Mouse (Mus musculus) midbrain, postnatal 0 days (tissue): ENCODE results near the gene Slc5a3. TPM values are rescaled to one million over a fixed set of nuclear protein-coding genes. Genes with fewer than 3 reads are reported as not detected.

Experiments
- ATAC-seq: fragments of 200-750 bp; cut with Nextera tagmentation; 2 replicates; pipeline ENCODE4 v1.8.0; 2017; ENCODE audit warnings: moderate number of reproducible peaks, mild to moderate bottlenecking, moderate TSS enrichment, moderate library complexity; ENCODE audit not compliant: low FRiP score
- DNase-seq: peaks from one replicate; pipeline ENCODE4 v3.0.0-alpha.2; 2015; ENCODE audit warnings: low spot score
- H3K27ac ChIP-seq: fragments of 300-500 bp; sonication (generic); 2 replicates; pipeline ENCODE4 v1.5.1; 2014; ENCODE audit warnings: low read depth, mild to moderate bottlenecking, low read length, mixed read lengths
- H3K27me3 ChIP-seq: fragments of 300-500 bp; sonication (generic); 2 replicates; pipeline ENCODE4 v1.6.1; 2014; ENCODE audit warnings: low read length, control low read depth, mixed read lengths; ENCODE audit not compliant: insufficient read depth
- H3K36me3 ChIP-seq: fragments of 300-500 bp; sonication (generic); 2 replicates; pipeline ENCODE4 v1.6.1; 2014; ENCODE audit warnings: low read length, control low read depth, mixed read lengths; ENCODE audit not compliant: insufficient read depth
- H3K4me1 ChIP-seq: fragments of 300-500 bp; sonication (generic); 2 replicates; pipeline ENCODE4 v1.6.1; 2014; ENCODE audit warnings: mild to moderate bottlenecking, control low read depth, antibody characterized with exemption, low read length, mixed read lengths; ENCODE audit not compliant: insufficient read depth
- H3K4me2 ChIP-seq: fragments of 300-500 bp; sonication (generic); 2 replicates; pipeline ENCODE4 v1.6.1; 2014; ENCODE audit warnings: low read depth, mild to moderate bottlenecking, low read length, mixed read lengths; ENCODE audit not compliant: poor library complexity, severe bottlenecking
- H3K4me3 ChIP-seq: fragments of 300-500 bp; sonication (generic); 2 replicates; pipeline ENCODE4 v1.5.1; 2014; ENCODE audit warnings: low read depth, mild to moderate bottlenecking, low read length, moderate library complexity
- H3K9ac ChIP-seq: fragments of 300-500 bp; sonication (generic); replicated peaks from 2 replicates; pipeline ENCODE4 v1.6.1; 2014; ENCODE audit warnings: mild to moderate bottlenecking, low read length, moderate library complexity, mixed read lengths; ENCODE audit not compliant: poor library complexity, severe bottlenecking
- H3K9me3 ChIP-seq: fragments of 300-500 bp; sonication (generic); 2 replicates; pipeline ENCODE4 v1.6.1; 2016; ENCODE audit warnings: low read length, control low read depth
- CTCF ChIP-seq: IDR thresholded peaks from 2 replicates; pipeline ENCODE4 v1.5.1; 2016; ENCODE audit warnings: antibody characterized with exemption, mild to moderate bottlenecking
- WGBS: fragments of 180-500 bp; shearing (Covaris S2); extraction: QIAGEN DNeasy Blood & Tissue Kit; methylation state at CpG from one replicate; pipeline ENCODE4 v1.1.7; 2014; 5-methylcytosine and 5-hydroxymethylcytosine counted together
- polyA plus RNA-seq: library from polyadenylated mRNA; unstranded; fragments of >200 nt; fragmentation: Nextera tagmentation; extraction: Ambion mirVana; gene quantifications from 2 replicates; pipeline ENCODE4 v1.2.1, GENCODE M21; 2015
- total RNA-seq: library from RNA; depleted of rRNA; stranded (reverse); fragments of >200 nt; gene quantifications from 2 replicates; pipeline ENCODE4 v1.2.3, GENCODE M21; 2014

The Slc5a3 gene
- total and polyA plus RNA-seq, 2 experiments from 2014 or later = 12.0 to 40.0 TPM

DNA sequence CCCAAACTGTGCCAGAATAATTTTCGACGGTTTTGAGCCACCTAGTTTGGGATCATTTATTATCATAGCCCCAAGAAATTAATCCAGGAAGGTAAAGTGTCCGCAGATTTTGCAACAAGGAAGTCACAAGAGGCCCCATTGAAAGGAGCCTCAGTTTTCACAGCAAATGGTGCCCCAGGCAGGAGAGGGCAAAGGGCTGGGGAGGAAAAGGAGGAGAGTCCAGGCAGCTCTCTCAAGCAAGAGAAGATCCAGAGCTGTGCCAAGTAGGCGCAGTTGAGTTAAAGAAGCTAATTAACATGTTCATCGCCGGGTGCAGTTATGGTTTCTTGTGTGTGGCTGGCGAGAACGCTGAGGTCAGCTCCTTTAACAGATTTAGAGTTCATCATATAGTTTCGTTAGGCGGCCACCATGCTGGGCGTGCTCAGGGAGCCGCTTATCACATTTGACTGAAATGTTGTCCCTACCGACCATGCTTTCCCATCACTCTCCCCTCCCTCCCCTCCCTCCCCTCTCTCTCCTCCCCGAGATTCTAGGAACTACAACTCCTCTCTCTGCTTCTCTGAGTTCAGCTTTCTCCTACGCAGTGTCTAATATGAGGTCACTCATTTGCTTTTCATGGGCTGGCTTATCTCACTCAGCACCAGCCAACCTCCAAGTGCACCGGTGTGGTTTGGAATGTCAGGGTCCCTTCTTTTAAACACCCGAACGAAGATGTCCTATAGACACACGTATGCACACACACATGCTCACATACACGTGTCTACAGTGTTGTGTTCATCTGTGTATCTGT lies 35.4 kb upstream of the Slc5a3 start:
- no peak overlapping the region for H3K4me3 ChIP-seq
- H3K9ac ChIP-seq = no peak overlapping the region
- no peaks in the 10 kb centered on the region for H3K9me3 ChIP-seq
- WGBS = 74% methylated on average over 20 of the region's 20 CpGs
- H3K36me3 ChIP-seq = no peaks in the 10 kb centered on the region
- no peaks in the 10 kb centered on the region for H3K27me3 ChIP-seq
- no peak overlapping the region for H3K4me2 ChIP-seq
- TF ChIP-seq CTCF = no peak
- ATAC-seq = no peak
- peak; percentile 5 for DNase-seq
- H3K4me1 ChIP-seq = no peaks in the 10 kb centered on the region
- H3K27ac ChIP-seq = no peak overlapping the region

DNA sequence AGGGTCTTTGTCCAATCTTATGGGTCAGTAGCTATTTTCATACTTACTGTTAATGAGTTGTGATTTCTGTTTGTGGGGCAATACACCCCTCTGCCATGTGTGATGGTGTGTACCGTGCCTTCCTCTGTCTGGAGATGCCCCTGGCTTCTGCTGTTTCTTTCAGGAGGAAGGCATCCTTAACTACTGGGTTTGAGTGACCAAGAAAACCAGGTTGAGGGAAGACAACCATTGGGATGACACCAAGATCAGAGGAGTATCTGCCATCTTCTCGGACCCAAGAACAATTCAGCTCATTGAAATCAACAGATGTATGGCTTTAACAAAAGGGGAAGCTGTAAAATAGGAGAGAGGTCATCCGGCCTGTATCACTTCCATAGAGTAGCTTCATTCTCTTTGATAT lies 24.8 kb upstream of the Slc5a3 start:
- ATAC-seq = no peak
- 90% methylated on average over 3 of the region's 3 CpGs for WGBS

DNA sequence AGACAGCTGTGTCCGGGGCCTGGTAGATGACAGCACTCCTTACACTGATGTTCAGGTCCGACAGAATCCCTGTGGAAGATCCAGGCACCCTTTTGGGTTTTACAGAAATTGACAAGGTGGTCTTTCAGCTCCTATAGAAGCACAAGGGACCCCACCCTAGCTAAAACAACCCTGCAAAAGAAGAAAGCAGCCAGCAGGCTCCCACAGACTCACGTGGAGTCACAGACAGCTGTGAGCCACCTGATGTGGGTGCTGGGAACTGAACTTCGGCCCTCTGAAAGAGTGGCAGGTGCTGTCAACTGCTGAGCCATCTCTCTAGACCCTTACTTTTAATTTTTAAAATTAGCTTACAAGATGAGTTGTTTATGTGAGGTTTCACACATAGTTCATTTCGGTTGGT lies 23.4 kb upstream of the Slc5a3 start:
- Histone ChIP-seq H3K4me3 (no peak overlapping the region), H3K27ac (no peak overlapping the region), H3K4me2 (no peak overlapping the region), H3K4me1 (no peaks in the 10 kb centered on the region), H3K9ac (no peak overlapping the region), H3K9me3 (no peaks in the 10 kb centered on the region), H3K27me3 (no peaks in the 10 kb centered on the region), H3K36me3 (no peaks in the 10 kb centered on the region)
- ATAC-seq (no peak), DNase-seq (no peak)
- 63% methylated on average over 5 of the region's 5 CpGs for WGBS
- no peak for TF ChIP-seq CTCF

More for the DNA sequence above, 24.8 kb upstream of the Slc5a3 start:
- Histone ChIP-seq H3K27ac (no peak overlapping the region), H3K9ac (no peak overlapping the region), H3K27me3 (no peaks in the 10 kb centered on the region), H3K9me3 (no peaks in the 10 kb centered on the region), H3K36me3 (no peaks in the 10 kb centered on the region), H3K4me1 (no peaks in the 10 kb centered on the region), H3K4me2 (no peak overlapping the region), H3K4me3 (no peak overlapping the region)
- no peak for DNase-seq
- TF ChIP-seq CTCF = no peak

DNA sequence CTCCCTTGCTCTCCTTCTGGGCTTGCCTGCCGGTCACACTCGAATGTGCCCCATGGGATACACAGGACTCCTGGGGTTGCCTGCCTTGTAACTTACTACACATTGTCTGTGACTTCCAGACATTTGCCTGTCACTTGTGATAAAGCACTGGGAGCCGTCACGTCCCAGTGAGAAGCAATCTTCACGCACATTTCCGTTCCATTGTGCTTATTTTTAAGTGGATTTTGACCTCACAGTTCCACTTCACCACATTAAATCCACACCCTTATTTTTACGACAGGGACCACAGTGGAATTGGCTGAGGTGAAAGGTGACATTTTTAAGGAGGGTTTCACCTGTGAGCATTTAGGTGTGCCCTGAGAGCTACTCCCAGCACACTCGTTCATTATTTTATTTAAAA lies 21.4 kb upstream of the Slc5a3 start:
- 39% methylated on average over 8 of the region's 8 CpGs for WGBS
- H3K9me3 ChIP-seq = no peaks in the 10 kb centered on the region
- no peak for TF ChIP-seq CTCF

DNA sequence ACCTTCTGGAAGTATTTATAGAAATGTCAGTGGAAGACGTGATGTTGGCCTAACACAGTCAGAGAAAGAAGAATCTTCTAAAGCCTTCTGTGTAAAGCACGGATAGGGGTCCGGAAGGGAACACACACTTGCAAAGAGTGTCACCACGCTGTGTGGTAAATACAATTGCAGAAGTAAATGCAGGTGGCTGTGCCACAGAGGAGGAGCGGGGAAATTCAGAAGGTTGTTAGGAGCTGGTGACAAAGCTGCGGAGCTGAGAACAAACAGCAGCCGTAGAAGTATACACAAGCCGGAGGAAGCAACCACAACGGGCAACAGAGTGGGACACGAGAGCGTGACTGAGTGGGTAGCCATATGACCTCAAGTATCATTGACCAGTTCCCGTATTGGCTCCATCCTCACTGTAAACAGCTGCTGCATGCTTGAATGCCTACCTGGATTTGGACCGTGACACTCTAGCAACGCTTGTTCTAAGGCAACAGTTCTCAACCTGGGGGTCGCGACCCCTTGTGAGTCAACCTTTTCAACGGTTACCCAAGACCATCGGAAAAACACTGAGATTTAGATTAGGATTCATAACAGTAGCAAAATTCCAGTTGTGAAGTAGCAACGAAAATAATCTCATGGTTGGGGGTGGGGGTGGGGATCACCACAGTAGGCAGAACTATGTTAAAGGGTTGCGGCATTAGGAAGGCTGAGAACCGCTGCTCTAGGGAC lies 20.1 kb upstream of the Slc5a3 start:
- DNase-seq = no peak
- Histone ChIP-seq H3K4me2 (no peak overlapping the region), H3K27me3 (no peaks in the 10 kb centered on the region), H3K9ac (no peak overlapping the region), H3K9me3 (no peaks in the 10 kb centered on the region), H3K4me1 (no peaks in the 10 kb centered on the region), H3K36me3 (no peaks in the 10 kb centered on the region), H3K4me3 (no peak overlapping the region), H3K27ac (no peak overlapping the region)
- no peak for ATAC-seq
- no peak for TF ChIP-seq CTCF
- 87% methylated on average over 21 of the region's 21 CpGs for whole genome bisulfite sequencing

More for the DNA sequence above, 21.4 kb upstream of the Slc5a3 start:
- Histone ChIP-seq H3K27me3 (no peaks in the 10 kb centered on the region), H3K4me2 (no peak overlapping the region), H3K27ac (no peak overlapping the region), H3K4me3 (no peak overlapping the region), H3K36me3 (no peaks in the 10 kb centered on the region), H3K4me1 (no peaks in the 10 kb centered on the region), H3K9ac (no peak overlapping the region)
- no peak for DNase-seq
- ATAC-seq = no peak

DNA sequence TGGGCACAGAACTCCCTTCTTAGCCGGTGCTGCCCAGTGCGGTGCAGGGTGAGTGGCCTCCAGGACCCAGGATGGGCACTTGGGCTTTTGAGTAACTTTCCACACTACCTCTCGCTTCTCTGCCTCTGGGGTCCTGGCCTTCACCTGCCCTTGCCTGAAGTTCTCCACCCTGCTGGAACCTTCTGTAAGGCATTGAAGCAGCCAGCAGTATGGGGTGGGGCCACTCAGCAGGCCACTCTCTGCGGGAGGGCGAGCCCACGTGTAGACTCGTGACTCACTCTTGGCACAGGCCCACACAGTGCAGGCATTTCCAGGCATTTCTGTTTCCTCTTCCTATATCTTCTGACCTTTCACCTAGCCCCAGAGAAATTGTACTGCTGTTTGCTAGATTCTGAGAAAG lies 18.7 kb upstream of the Slc5a3 start:
- no peak overlapping the region for H3K4me2 ChIP-seq
- TF ChIP-seq CTCF = no peak
- no peak overlapping the region for H3K9ac ChIP-seq
- H3K4me1 ChIP-seq = no peaks in the 10 kb centered on the region
- H3K27me3 ChIP-seq = no peaks in the 10 kb centered on the region
- 93% methylated on average over 7 of the region's 7 CpGs for WGBS
- no peak for ATAC-seq
- H3K9me3 ChIP-seq = no peaks in the 10 kb centered on the region
- H3K4me3 ChIP-seq = no peak overlapping the region
- H3K27ac ChIP-seq = no peak overlapping the region
- H3K36me3 ChIP-seq = no peaks in the 10 kb centered on the region
- no peak for DNase-seq
